Mouse (Mus musculus) cerebellum, postnatal 14 days (tissue): ENCODE measurements around the gene Rbm44.

Source experiments
- DNase-seq, 2 experiments: peaks; one replicate each; pipeline ENCODE4 v3.0.0; 2021; ENCODE audit warnings: mixed read lengths in 2 of 2

The Rbm44 gene

DNA sequence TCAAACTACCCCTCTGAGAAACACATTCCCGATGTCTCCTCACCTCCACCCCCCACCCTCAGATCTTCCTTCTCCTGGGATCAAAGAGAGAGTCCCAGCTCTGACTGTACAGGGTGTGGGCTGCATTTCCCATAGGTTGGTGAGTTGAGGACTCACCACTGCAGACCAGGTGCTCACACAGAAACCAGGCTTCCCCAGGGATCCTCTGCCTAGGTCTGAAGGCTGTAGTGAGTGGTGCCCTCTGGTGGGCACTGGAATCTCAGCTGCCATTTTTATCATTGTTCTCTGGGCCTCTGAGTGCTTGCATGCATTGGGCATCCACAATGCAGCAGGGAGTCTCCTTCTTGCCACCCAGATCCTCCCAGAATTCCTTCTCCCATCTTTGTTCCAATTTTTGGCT is 66.2 kb downstream of the Rbm44 start:
- DNase-seq = peak; percentile 67 to 75

DNA sequence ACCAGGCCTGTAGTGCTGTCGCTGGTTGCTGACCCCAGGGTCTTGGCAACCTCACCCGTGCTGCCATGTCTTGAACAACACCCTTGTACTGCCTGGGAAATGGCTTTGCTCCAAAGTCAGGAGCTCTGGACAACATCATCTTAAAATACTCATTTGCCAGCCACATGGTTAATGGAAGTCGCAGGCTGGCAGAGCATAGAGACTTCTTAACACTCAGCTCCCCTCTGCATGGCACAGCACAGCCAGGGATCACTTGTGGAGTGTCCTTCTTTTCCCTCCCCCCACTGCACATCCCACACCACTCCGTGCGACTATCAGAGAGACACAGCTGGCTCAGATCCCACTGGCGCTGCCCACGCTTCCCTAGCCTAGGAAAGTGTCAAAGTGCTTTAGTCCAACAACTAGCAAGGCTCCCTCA is 66.7 kb downstream of the Rbm44 start:
- peak; percentile 27 to 35 for DNase-seq

DNA sequence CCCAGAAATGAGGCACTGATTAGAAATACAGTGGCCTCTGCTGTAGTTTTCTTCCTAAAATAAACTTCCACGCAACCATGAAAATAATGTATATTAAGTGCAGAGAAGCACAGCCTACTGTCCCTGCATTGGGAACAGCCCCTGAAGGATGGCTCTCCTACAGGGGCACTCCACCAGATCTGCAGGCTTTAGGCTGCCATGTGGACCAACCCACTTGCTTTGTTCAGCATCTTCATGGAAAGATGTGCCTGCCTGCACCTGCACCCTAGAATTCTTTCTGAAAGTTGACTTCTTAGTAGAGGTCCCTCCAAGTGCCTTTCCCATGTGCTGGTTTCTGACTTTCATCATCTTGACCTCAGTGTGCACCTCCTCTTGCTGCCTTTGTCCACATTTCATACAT is 70.4 kb downstream of the Rbm44 start:
- no peak for DNase-seq

- peak; percentile 31 to 35 for DNase-seq
Measured at GRCm38 (mm10) chr1:91215981-91216380, 71.1 kb downstream of the Rbm44 start.

DNA sequence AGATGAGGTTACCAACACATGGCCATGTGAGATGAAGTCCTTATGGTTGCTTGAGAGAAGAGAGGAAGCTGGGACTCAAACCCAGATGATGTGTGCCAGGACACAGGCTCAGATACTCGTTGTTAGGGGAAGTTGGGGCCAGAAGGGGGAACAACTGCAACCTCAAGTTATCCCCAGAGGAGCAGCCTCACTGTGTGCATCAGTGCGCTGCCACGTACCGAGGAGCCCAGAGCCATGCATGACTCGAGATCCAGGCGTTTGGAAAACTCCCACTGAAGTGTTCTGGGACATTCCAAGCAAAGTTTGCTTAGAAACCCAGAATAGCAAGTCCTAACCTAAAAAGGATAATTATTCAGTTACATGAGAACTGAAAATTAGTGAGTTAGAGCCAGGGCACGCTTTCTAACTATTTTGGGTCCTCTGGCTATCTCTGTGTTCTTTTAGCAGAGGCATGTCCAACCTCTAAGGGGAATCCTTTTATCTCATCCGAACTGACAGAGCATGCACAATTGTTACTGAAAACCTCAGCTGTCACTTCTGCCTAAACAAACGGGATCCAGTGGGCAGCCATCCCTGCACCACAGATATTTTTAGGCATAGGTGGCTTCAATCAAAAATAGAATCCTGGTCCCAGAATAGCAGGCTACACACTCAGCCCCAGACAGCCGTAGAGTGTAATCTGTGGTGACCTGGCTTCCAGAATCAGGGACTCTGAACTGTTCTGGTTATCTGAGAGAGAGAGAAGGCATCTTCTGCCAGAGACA is 71.8 kb downstream of the Rbm44 start:
- DNase-seq = peak in 1 of 2 experiments; percentile 24

DNA sequence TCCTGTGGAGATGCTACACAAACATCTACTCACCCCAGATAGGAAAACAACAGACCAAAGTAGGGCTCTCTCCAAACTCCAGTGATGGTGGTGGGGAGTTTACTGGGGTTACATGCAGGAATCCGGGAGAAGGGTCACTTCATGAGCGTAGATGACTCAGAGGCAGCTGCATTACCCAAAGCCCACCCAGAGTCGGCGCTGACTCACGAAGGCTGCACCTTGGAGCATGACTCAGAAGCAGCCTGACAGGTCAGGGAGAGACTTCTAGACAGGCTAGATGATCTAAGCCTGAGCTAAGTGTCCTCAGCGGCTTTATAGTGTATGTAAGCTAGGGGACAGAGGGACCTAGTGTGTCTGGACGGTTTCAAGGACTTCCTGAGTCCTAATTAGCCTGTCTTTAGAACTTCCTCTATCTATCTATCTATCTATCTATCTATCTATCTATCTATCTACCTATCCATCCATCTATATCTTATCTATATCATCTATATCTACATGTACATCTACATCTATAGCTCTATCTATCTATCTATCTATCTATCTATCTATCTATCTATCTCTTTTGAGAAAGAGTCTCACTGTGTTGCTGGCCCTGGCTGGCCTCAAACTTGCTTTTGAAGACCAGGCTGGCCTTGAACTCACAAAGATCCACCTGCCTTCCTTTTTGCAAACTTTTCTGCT is 74.9 kb downstream of the Rbm44 start:
- no peak for DNase-seq

DNA sequence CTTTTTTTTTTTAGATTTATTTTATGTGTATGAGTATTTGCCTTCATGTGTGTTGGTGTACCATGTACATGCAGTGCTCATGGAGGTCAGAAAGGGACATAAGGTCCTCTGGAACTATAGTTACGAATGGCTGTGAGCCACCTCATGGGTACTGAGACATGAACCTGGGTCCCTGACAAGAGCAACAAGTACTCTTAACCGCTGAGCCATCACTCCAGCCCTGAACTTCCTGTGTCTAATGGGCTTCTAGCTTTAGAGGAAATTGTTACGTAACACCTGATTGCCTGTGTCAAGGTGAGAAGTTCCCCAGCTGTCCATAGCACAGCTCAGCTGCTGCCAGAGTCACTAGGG is 75.4 kb downstream of the Rbm44 start:
- no peak for DNase-seq
